Mouse (Mus musculus) ES-E14 (cell line): ENCODE results near the gene Ubxn2a.

Experiments
- HCFC1 ChIP-seq: IDR thresholded peaks from 2 replicates; pipeline ENCODE4 v1.6.1; 2012; ENCODE audit warnings: low read length, inconsistent platforms, borderline replicate concordance; ENCODE audit not compliant: insufficient read depth
- ZNF384 ChIP-seq: IDR thresholded peaks from 2 replicates; pipeline ENCODE4 v1.6.1; 2012; ENCODE audit warnings: low read depth, low read length, inconsistent platforms

- no peak for TF ChIP-seq ZNF384
- no peak for TF ChIP-seq HCFC1
Observed at GRCm38 (mm10) chr12:4905946-4906345, 1.6 kb downstream of the Ubxn2a start.
